Mouse (Mus musculus): Measurements from ENCODE around the gene Plac1. TPM values are rescaled to one million over a fixed set of nuclear protein-coding genes. Genes with fewer than 3 reads are reported as not detected.

Plac1 gene
- polyA plus RNA-seq, 1 experiment from 2014 or later, result 2.8 TPM

DNA sequence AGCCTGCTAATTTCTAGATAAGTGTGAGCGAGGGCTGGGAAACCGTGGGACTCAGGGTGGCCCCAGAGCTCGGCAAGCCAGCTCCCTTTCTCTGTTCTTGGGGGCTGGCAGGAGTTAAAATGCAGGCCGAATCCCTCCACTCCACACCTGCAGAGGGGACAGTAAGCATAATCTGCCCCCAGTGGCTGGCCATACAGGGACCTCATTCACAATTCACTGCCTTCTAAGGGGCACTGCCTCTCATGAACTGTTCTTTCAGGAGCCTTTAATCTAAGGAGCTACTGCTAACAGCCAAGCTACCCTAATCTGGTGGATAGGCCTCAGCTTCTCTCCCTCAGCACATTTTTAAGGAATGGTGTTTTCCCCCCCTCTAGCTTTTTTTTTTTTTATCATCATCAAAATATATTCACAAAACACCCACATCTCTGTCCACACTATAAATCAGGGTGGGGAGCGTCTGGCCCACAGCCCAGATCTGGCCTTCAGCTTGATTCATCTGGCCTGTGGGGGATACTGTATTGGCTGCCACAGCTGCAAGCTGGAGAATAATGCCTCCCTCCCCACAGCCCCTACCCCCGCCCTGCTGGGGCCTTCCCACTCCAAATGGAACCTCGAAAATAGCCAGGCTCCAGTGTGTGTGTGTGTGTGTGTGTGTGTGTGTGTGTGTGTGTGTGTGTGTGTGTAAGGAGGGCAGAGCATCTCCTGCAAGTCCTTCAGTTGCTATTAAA lies 28.0 kb downstream of the Plac1 start:
- Histone ChIP-seq H3K9ac (ENCODE audit: low read length) (no peak overlapping the region), H3K9me3 (ENCODE audit: control insufficient read depth, low read length) (no peaks in the 10 kb centered on the region), H3K4me1 (replicated peaks; ENCODE audit: control insufficient read depth, insufficient read depth, low read length) (no peaks in the 10 kb centered on the region), H3K4me3 (ENCODE audit: low read depth, low read length) (no peak overlapping the region), H3K27me3 (ENCODE audit: control insufficient read depth, insufficient read depth, low read length) (no peaks in the 10 kb centered on the region), H3K36me3 (ENCODE audit: control insufficient read depth, insufficient read depth, low read length) (no peaks in the 10 kb centered on the region), H3K4me2 (ENCODE audit: low read depth, low read length, severe bottlenecking) (no peak overlapping the region), H3K27ac (ENCODE audit: low read depth, low read length) (0 out of 2 replicates have a peak overlapping the region, but pooled peaks have one; percentile 46)
- WGBS, result 57% methylated on average over 6 of the region's 7 CpGs
- DNase-seq (ENCODE audit: low spot score) (peak; percentile 52), ATAC-seq (replicated peaks; ENCODE audit: low FRiP score) (peak; percentile 60; the same call in 1 of the 2 replicates)

DNA sequence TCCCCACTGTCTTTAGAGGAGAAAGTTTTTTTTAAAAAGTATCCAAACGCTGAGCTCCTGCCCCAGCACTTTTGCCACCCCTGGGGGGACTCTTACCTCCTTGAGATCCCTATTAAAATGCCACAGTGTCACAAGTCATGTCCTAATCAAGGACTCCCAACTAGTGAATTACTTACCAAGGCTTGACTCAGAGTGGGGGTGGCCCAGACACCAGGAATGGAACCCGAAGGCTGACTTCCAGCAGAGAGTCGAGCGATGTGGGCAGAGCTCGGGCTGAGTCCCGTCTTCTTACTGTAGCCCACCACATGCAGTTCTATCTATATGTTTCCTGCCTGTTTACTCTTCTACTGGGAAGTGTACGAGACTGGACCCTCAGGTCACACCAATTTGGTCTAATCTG lies 30.5 kb downstream of the Plac1 start:
- 63% methylated on average over 7 of the region's 7 CpGs for WGBS
- no peaks in the 10 kb centered on the region for H3K4me1 ChIP-seq (replicated peaks; ENCODE audit: control insufficient read depth, insufficient read depth, low read length)
- no peak for DNase-seq (ENCODE audit: low spot score)
- H3K4me3 ChIP-seq (ENCODE audit: low read depth, low read length), result no peak overlapping the region
- H3K36me3 ChIP-seq (ENCODE audit: control insufficient read depth, insufficient read depth, low read length), result no peaks in the 10 kb centered on the region
- H3K9me3 ChIP-seq (ENCODE audit: control insufficient read depth, low read length), result no peaks in the 10 kb centered on the region
- H3K4me2 ChIP-seq (ENCODE audit: low read depth, low read length, severe bottlenecking), result no peak overlapping the region
- no peak overlapping the region for H3K27ac ChIP-seq (ENCODE audit: low read depth, low read length)
- no peak overlapping the region for H3K9ac ChIP-seq (ENCODE audit: low read length)
- ATAC-seq (replicated peaks; ENCODE audit: low FRiP score), result no peak
- no peaks in the 10 kb centered on the region for H3K27me3 ChIP-seq (ENCODE audit: control insufficient read depth, insufficient read depth, low read length)

- H3K36me3 ChIP-seq (ENCODE audit: control insufficient read depth, insufficient read depth, low read length), result no peaks in the 10 kb centered on the region
- H3K4me1 ChIP-seq (replicated peaks; ENCODE audit: control insufficient read depth, insufficient read depth, low read length), result no peaks in the 10 kb centered on the region
- H3K4me3 ChIP-seq (ENCODE audit: low read depth, low read length), result no peak overlapping the region
- no peak for ATAC-seq (replicated peaks; ENCODE audit: low FRiP score)
- no peak overlapping the region for H3K9ac ChIP-seq (ENCODE audit: low read length)
- H3K27me3 ChIP-seq (ENCODE audit: control insufficient read depth, insufficient read depth, low read length), result no peaks in the 10 kb centered on the region
- H3K27ac ChIP-seq (ENCODE audit: low read depth, low read length), result no peak overlapping the region
- H3K9me3 ChIP-seq (ENCODE audit: control insufficient read depth, low read length), result no peaks in the 10 kb centered on the region
- 74% methylated on average over 3 of the region's 3 CpGs for WGBS
- H3K4me2 ChIP-seq (ENCODE audit: low read depth, low read length, severe bottlenecking), result no peak overlapping the region
- DNase-seq (ENCODE audit: low spot score), result no peak
Measured at GRCm38 (mm10) chrX:53204690-53205311, 35.1 kb downstream of the Plac1 start.

- WGBS, result 83% methylated on average over 5 of the region's 5 CpGs
- Histone ChIP-seq H3K4me2 (ENCODE audit: low read depth, low read length, severe bottlenecking) (no peak overlapping the region), H3K27me3 (ENCODE audit: control insufficient read depth, insufficient read depth, low read length) (no peaks in the 10 kb centered on the region), H3K36me3 (ENCODE audit: control insufficient read depth, insufficient read depth, low read length) (no peaks in the 10 kb centered on the region), H3K4me3 (ENCODE audit: low read depth, low read length) (no peak overlapping the region), H3K9ac (ENCODE audit: low read length) (no peak overlapping the region), H3K4me1 (replicated peaks; ENCODE audit: control insufficient read depth, insufficient read depth, low read length) (no peaks in the 10 kb centered on the region), H3K9me3 (ENCODE audit: control insufficient read depth, low read length) (no peaks in the 10 kb centered on the region), H3K27ac (ENCODE audit: low read depth, low read length) (no peak overlapping the region)
- DNase-seq (ENCODE audit: low spot score) (no peak), ATAC-seq (replicated peaks; ENCODE audit: low FRiP score) (no peak)
Measured at GRCm38 (mm10) chrX:53201616-53202015, 38.3 kb downstream of the Plac1 start.

DNA sequence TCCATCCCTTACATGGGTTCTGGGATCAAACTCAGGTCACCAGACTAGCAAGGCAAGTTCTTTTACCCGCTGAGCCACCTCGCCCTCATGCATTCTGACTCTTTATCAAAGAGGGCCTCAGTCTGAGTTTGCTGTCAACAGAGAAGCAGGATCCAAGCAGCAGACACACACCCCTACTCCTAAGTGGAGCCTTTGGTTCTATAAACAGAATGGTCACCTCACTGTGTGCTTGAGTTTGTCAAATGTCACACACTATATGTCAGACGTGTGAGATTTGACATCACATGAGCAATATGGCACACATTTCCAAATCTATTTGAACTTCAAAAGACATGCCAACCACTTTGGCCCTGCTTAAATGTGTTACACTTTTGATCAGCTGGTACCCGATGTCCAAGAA lies 42.2 kb downstream of the Plac1 start:
- H3K9ac ChIP-seq (ENCODE audit: low read length), result no peak overlapping the region
- H3K27me3 ChIP-seq (ENCODE audit: control insufficient read depth, insufficient read depth, low read length), result no peaks in the 10 kb centered on the region
- WGBS, result 92% methylated on average over 4 of the region's 4 CpGs
- H3K9me3 ChIP-seq (ENCODE audit: control insufficient read depth, low read length), result no peaks in the 10 kb centered on the region
- ATAC-seq (replicated peaks; ENCODE audit: low FRiP score), result no peak
- H3K4me3 ChIP-seq (ENCODE audit: low read depth, low read length), result no peak overlapping the region
- no peaks in the 10 kb centered on the region for H3K4me1 ChIP-seq (replicated peaks; ENCODE audit: control insufficient read depth, insufficient read depth, low read length)
- DNase-seq (ENCODE audit: low spot score), result no peak
- no peaks in the 10 kb centered on the region for H3K36me3 ChIP-seq (ENCODE audit: control insufficient read depth, insufficient read depth, low read length)
- no peak overlapping the region for H3K4me2 ChIP-seq (ENCODE audit: low read depth, low read length, severe bottlenecking)
- H3K27ac ChIP-seq (ENCODE audit: low read depth, low read length), result no peak overlapping the region

DNA sequence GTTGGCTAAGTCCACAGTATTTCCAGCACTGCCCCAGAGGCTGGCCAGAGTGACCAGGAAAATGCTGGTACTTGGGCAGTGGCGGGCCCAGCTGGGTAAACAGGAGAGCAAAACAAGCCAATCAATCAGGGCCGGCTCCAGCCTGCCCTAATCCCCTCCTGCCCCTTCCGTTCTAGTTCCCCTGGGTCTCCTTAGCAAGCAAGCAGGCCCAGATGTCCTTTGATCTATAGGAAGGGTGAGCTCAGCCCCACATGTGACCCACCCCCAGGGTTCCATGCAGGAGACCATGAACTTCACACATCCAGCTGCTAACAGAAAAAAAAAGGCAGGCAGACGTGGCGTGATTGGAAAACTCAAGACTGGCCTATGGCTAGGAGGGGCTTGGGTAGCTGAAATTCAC lies 43.5 kb downstream of the Plac1 start:
- H3K36me3 ChIP-seq (ENCODE audit: control insufficient read depth, insufficient read depth, low read length), result no peaks in the 10 kb centered on the region
- no peak for ATAC-seq (replicated peaks; ENCODE audit: low FRiP score)
- WGBS, result 47% methylated on average over 5 of the region's 5 CpGs

DNA sequence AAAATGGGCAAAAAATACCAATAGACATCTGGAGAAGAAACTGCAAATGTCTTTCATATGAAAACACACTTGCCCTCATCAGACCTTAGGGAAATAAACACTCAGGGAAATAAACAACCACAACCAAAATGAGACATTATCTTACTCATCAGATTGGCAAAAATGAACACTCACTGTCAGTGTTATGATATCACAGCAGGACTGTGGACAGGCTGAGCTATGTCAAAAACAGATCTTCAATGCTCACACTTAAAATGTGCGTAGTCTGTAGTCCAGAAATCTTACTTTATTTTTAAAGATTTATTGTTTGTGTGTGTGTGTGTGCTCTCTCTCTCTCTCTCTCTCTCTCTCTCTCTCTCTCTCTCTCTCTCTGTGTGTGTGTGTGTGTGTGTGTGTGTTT lies 51.2 kb downstream of the Plac1 start:
- WGBS, result 89% methylated on average over 1 of the region's 1 CpGs
- H3K36me3 ChIP-seq (ENCODE audit: control insufficient read depth, insufficient read depth, low read length), result no peaks in the 10 kb centered on the region
- no peak overlapping the region for H3K9ac ChIP-seq (ENCODE audit: low read length)
- H3K4me3 ChIP-seq (ENCODE audit: low read depth, low read length), result no peak overlapping the region
- H3K27me3 ChIP-seq (ENCODE audit: control insufficient read depth, insufficient read depth, low read length), result no peaks in the 10 kb centered on the region
- H3K9me3 ChIP-seq (ENCODE audit: control insufficient read depth, low read length), result no peaks in the 10 kb centered on the region
- ATAC-seq (replicated peaks; ENCODE audit: low FRiP score), result no peak
- H3K4me2 ChIP-seq (ENCODE audit: low read depth, low read length, severe bottlenecking), result no peak overlapping the region
- no peak overlapping the region for H3K27ac ChIP-seq (ENCODE audit: low read depth, low read length)
- H3K4me1 ChIP-seq (replicated peaks; ENCODE audit: control insufficient read depth, insufficient read depth, low read length), result no peaks in the 10 kb centered on the region
- DNase-seq (ENCODE audit: low spot score), result no peak

More for the DNA sequence above, 43.5 kb downstream of the Plac1 start:
- H3K27ac ChIP-seq (ENCODE audit: low read depth, low read length), result no peak overlapping the region
- H3K4me1 ChIP-seq (replicated peaks; ENCODE audit: control insufficient read depth, insufficient read depth, low read length), result no peaks in the 10 kb centered on the region
- H3K4me3 ChIP-seq (ENCODE audit: low read depth, low read length), result no peak overlapping the region
- no peak overlapping the region for H3K4me2 ChIP-seq (ENCODE audit: low read depth, low read length, severe bottlenecking)
- no peak for DNase-seq (ENCODE audit: low spot score)
- no peaks in the 10 kb centered on the region for H3K27me3 ChIP-seq (ENCODE audit: control insufficient read depth, insufficient read depth, low read length)
- no peaks in the 10 kb centered on the region for H3K9me3 ChIP-seq (ENCODE audit: control insufficient read depth, low read length)
- no peak overlapping the region for H3K9ac ChIP-seq (ENCODE audit: low read length)

GRCm38 (mm10) chrX:53179801-53180200 lies 60.1 kb downstream of the Plac1 start:
- 86% methylated on average over 3 of the region's 3 CpGs for WGBS
- Histone ChIP-seq H3K27me3 (ENCODE audit: control insufficient read depth, insufficient read depth, low read length) (no peaks in the 10 kb centered on the region; the same call in 1 of the 2 replicates), H3K4me3 (ENCODE audit: low read depth, low read length) (no peak overlapping the region), H3K36me3 (ENCODE audit: control insufficient read depth, insufficient read depth, low read length) (no peaks in the 10 kb centered on the region), H3K9me3 (ENCODE audit: control insufficient read depth, low read length) (no peaks in the 10 kb centered on the region), H3K9ac (ENCODE audit: low read length) (no peak overlapping the region), H3K4me2 (ENCODE audit: low read depth, low read length, severe bottlenecking) (no peak overlapping the region), H3K27ac (ENCODE audit: low read depth, low read length) (no peak overlapping the region), H3K4me1 (replicated peaks; ENCODE audit: control insufficient read depth, insufficient read depth, low read length) (no peaks in the 10 kb centered on the region)
- no peak for ATAC-seq (replicated peaks; ENCODE audit: low FRiP score)
- no peak for DNase-seq (ENCODE audit: low spot score)

GRCm38 (mm10) chrX:53176296-53176695 lies 63.6 kb downstream of the Plac1 start:
- H3K9ac ChIP-seq (ENCODE audit: low read length), result no peak overlapping the region
- 91% methylated on average over 5 of the region's 5 CpGs for WGBS

More at GRCm38 (mm10) chrX:53176296-53176695, 63.6 kb downstream of the Plac1 start:
- Histone ChIP-seq H3K27me3 (ENCODE audit: control insufficient read depth, insufficient read depth, low read length) (no peaks in the 10 kb centered on the region; the same call in 1 of the 2 replicates), H3K4me2 (ENCODE audit: low read depth, low read length, severe bottlenecking) (no peak overlapping the region), H3K4me3 (ENCODE audit: low read depth, low read length) (no peak overlapping the region), H3K4me1 (replicated peaks; ENCODE audit: control insufficient read depth, insufficient read depth, low read length) (no peaks in the 10 kb centered on the region), H3K27ac (ENCODE audit: low read depth, low read length) (no peak overlapping the region), H3K36me3 (ENCODE audit: control insufficient read depth, insufficient read depth, low read length) (no peaks in the 10 kb centered on the region), H3K9me3 (ENCODE audit: control insufficient read depth, low read length) (no peaks in the 10 kb centered on the region)
- ATAC-seq (replicated peaks; ENCODE audit: low FRiP score) (no peak), DNase-seq (ENCODE audit: low spot score) (no peak)

All from forebrain, embryonic 11.5 days (tissue).